Mouse (Mus musculus): ENCODE measurements at regions not wholly inside any gene's neighbourhood (a gene's known extent, or its start where the extent isn't known, plus 50 kb on each side); places are given as distances from the start of the nearest gene placed in this dataset.
A peak's percentile ranks its signal among the peaks of the same experiment; 100 is the strongest.
"Not testable (repeated sequence)": the region's sequence is repeated elsewhere in the genome, so short reads cannot be mapped to it uniquely, and the experiment has no call there.

GRCm38 (mm10) chr14:114485781-114486180 lies 606.2 kb upstream of the Gpc5 start:
- no peak overlapping the region for H3K27ac ChIP-seq (ENCODE audit: low read depth, low read length)
- H3K4me2 ChIP-seq = no peak overlapping the region
- H3K4me3 ChIP-seq (ENCODE audit: low read depth, low read length) = no peak overlapping the region
- no peaks in the 10 kb centered on the region for H3K9me3 ChIP-seq (replicated peaks; ENCODE audit: control insufficient read depth, low read length)
- no peaks in the 10 kb centered on the region for H3K27me3 ChIP-seq (ENCODE audit: control insufficient read depth, insufficient read depth, low read length)
- no peak overlapping the region for H3K9ac ChIP-seq (ENCODE audit: low read depth, low read length)
- 82% methylated on average over 4 of the region's 4 CpGs for WGBS (ENCODE audit: insufficient replicate concordance)
- no peaks in the 10 kb centered on the region for H3K36me3 ChIP-seq (ENCODE audit: control insufficient read depth, insufficient read depth, low read length)
- H3K4me1 ChIP-seq (ENCODE audit: control insufficient read depth, insufficient read depth, low read length) = no peaks in the 10 kb centered on the region
- ATAC-seq (replicated peaks; ENCODE audit: insufficient number of reproducible peaks, low FRiP score, low TSS enrichment) = no peak

- H3K27ac ChIP-seq (ENCODE audit: low read depth, low read length); H3K4me1 ChIP-seq (ENCODE audit: control insufficient read depth, insufficient read depth, low read length); H3K9ac ChIP-seq (ENCODE audit: low read depth, low read length); ATAC-seq (replicated peaks; ENCODE audit: insufficient number of reproducible peaks, low FRiP score, low TSS enrichment); H3K4me3 ChIP-seq (ENCODE audit: low read depth, low read length); H3K27me3 ChIP-seq (ENCODE audit: control insufficient read depth, insufficient read depth, low read length); H3K9me3 ChIP-seq (replicated peaks; ENCODE audit: control insufficient read depth, low read length); H3K36me3 ChIP-seq (ENCODE audit: control insufficient read depth, insufficient read depth, low read length); H3K4me2 ChIP-seq: not testable (repeated sequence)
- WGBS (ENCODE audit: insufficient replicate concordance) = 98% methylated on average over 3 of the region's 3 CpGs
Observed at GRCm38 (mm10) chr14:114493371-114493770, 598.6 kb upstream of the Gpc5 start.

- H3K9me3 ChIP-seq (replicated peaks; ENCODE audit: control insufficient read depth, low read length) = no peaks in the 10 kb centered on the region
- H3K9ac ChIP-seq (ENCODE audit: low read depth, low read length) = no peak overlapping the region
- no peaks in the 10 kb centered on the region for H3K36me3 ChIP-seq (ENCODE audit: control insufficient read depth, insufficient read depth, low read length)
- H3K27ac ChIP-seq (ENCODE audit: low read depth, low read length) = no peak overlapping the region
- H3K4me1 ChIP-seq (ENCODE audit: control insufficient read depth, insufficient read depth, low read length) = no peaks in the 10 kb centered on the region
- H3K27me3 ChIP-seq (ENCODE audit: control insufficient read depth, insufficient read depth, low read length) = no peaks in the 10 kb centered on the region
- no peak overlapping the region for H3K4me2 ChIP-seq
- no peak for ATAC-seq (replicated peaks; ENCODE audit: insufficient number of reproducible peaks, low FRiP score, low TSS enrichment)
- H3K4me3 ChIP-seq (ENCODE audit: low read depth, low read length) = no peak overlapping the region
Observed at GRCm38 (mm10) chr14:114504976-114505375, 587.0 kb upstream of the Gpc5 start.

- Histone ChIP-seq H3K4me3 (ENCODE audit: low read depth, low read length) (no peak overlapping the region), H3K9me3 (replicated peaks; ENCODE audit: control insufficient read depth, low read length) (no peaks in the 10 kb centered on the region), H3K27me3 (ENCODE audit: control insufficient read depth, insufficient read depth, low read length) (no peaks in the 10 kb centered on the region), H3K36me3 (ENCODE audit: control insufficient read depth, insufficient read depth, low read length) (no peaks in the 10 kb centered on the region), H3K27ac (ENCODE audit: low read depth, low read length) (no peak overlapping the region), H3K4me1 (ENCODE audit: control insufficient read depth, insufficient read depth, low read length) (no peaks in the 10 kb centered on the region), H3K4me2 (no peak overlapping the region), H3K9ac (ENCODE audit: low read depth, low read length) (no peak overlapping the region)
- ATAC-seq (replicated peaks; ENCODE audit: insufficient number of reproducible peaks, low FRiP score, low TSS enrichment) = no peak
- 80% methylated on average over 4 of the region's 4 CpGs for WGBS (ENCODE audit: insufficient replicate concordance)
Observed at GRCm38 (mm10) chr14:114547910-114548680, 543.9 kb upstream of the Gpc5 start.

GRCm38 (mm10) chr14:114549101-114549500 lies 542.9 kb upstream of the Gpc5 start:
- H3K9me3 ChIP-seq (replicated peaks; ENCODE audit: control insufficient read depth, low read length) = no peaks in the 10 kb centered on the region
- no peaks in the 10 kb centered on the region for H3K4me1 ChIP-seq (ENCODE audit: control insufficient read depth, insufficient read depth, low read length)
- no peak overlapping the region for H3K4me3 ChIP-seq (ENCODE audit: low read depth, low read length)
- no peak overlapping the region for H3K27ac ChIP-seq (ENCODE audit: low read depth, low read length)
- no peak for ATAC-seq (replicated peaks; ENCODE audit: insufficient number of reproducible peaks, low FRiP score, low TSS enrichment)
- 80% methylated on average over 1 of the region's 1 CpGs for WGBS (ENCODE audit: insufficient replicate concordance)
- H3K27me3 ChIP-seq (ENCODE audit: control insufficient read depth, insufficient read depth, low read length) = no peaks in the 10 kb centered on the region
- H3K36me3 ChIP-seq (ENCODE audit: control insufficient read depth, insufficient read depth, low read length) = no peaks in the 10 kb centered on the region
- no peak overlapping the region for H3K9ac ChIP-seq (ENCODE audit: low read depth, low read length)
- H3K4me2 ChIP-seq = no peak overlapping the region

GRCm38 (mm10) chr14:114566411-114567030 lies 525.5 kb upstream of the Gpc5 start:
- H3K36me3 ChIP-seq (ENCODE audit: control insufficient read depth, insufficient read depth, low read length) = no peaks in the 10 kb centered on the region
- no peak for ATAC-seq (replicated peaks; ENCODE audit: insufficient number of reproducible peaks, low FRiP score, low TSS enrichment)
- no peak overlapping the region for H3K9ac ChIP-seq (ENCODE audit: low read depth, low read length)
- H3K27ac ChIP-seq (ENCODE audit: low read depth, low read length) = no peak overlapping the region
- H3K4me3 ChIP-seq (ENCODE audit: low read depth, low read length) = no peak overlapping the region
- WGBS (ENCODE audit: insufficient replicate concordance) = 48% methylated on average over 4 of the region's 4 CpGs
- H3K4me2 ChIP-seq = no peak overlapping the region
- no peaks in the 10 kb centered on the region for H3K9me3 ChIP-seq (replicated peaks; ENCODE audit: control insufficient read depth, low read length)
- no peaks in the 10 kb centered on the region for H3K4me1 ChIP-seq (ENCODE audit: control insufficient read depth, insufficient read depth, low read length)
- no peaks in the 10 kb centered on the region for H3K27me3 ChIP-seq (ENCODE audit: control insufficient read depth, insufficient read depth, low read length)

- Histone ChIP-seq H3K27me3 (ENCODE audit: control insufficient read depth, insufficient read depth, low read length) (no peaks in the 10 kb centered on the region), H3K9ac (ENCODE audit: low read depth, low read length) (no peak overlapping the region), H3K4me1 (ENCODE audit: control insufficient read depth, insufficient read depth, low read length) (no peaks in the 10 kb centered on the region), H3K27ac (ENCODE audit: low read depth, low read length) (no peak overlapping the region), H3K4me3 (ENCODE audit: low read depth, low read length) (peak overlapping the region; percentile 6), H3K9me3 (replicated peaks; ENCODE audit: control insufficient read depth, low read length) (no peaks in the 10 kb centered on the region), H3K4me2 (peak overlapping the region; percentile 39), H3K36me3 (ENCODE audit: control insufficient read depth, insufficient read depth, low read length) (no peaks in the 10 kb centered on the region)
- no peak for ATAC-seq (replicated peaks; ENCODE audit: insufficient number of reproducible peaks, low FRiP score, low TSS enrichment)
- 23% methylated on average over 14 of the region's 14 CpGs for WGBS (ENCODE audit: insufficient replicate concordance)
Observed at GRCm38 (mm10) chr14:114567673-114568309, 524.2 kb upstream of the Gpc5 start.

- H3K9me3 ChIP-seq (replicated peaks; ENCODE audit: control insufficient read depth, low read length) = no peaks in the 10 kb centered on the region
- H3K4me3 ChIP-seq (ENCODE audit: low read depth, low read length) = no peak overlapping the region
- H3K9ac ChIP-seq (ENCODE audit: low read depth, low read length) = no peak overlapping the region
- H3K27me3 ChIP-seq (ENCODE audit: control insufficient read depth, insufficient read depth, low read length) = no peaks in the 10 kb centered on the region
- 32% methylated on average over 4 of the region's 4 CpGs for WGBS (ENCODE audit: insufficient replicate concordance)
- H3K36me3 ChIP-seq (ENCODE audit: control insufficient read depth, insufficient read depth, low read length) = no peaks in the 10 kb centered on the region
- ATAC-seq (replicated peaks; ENCODE audit: insufficient number of reproducible peaks, low FRiP score, low TSS enrichment) = no peak
- no peak overlapping the region for H3K4me2 ChIP-seq
- no peaks in the 10 kb centered on the region for H3K4me1 ChIP-seq (ENCODE audit: control insufficient read depth, insufficient read depth, low read length)
- H3K27ac ChIP-seq (ENCODE audit: low read depth, low read length) = no peak overlapping the region
Observed at GRCm38 (mm10) chr14:114587367-114588064, 504.5 kb upstream of the Gpc5 start.

Data from heart, embryonic 11.5 days (tissue).